Mouse (Mus musculus) liver, embryonic 16.5 days (tissue): ENCODE measurements around the gene Id1. TPM values are rescaled to one million over a fixed set of nuclear protein-coding genes. Genes with fewer than 3 reads are reported as not detected.

Experiments
- ATAC-seq: fragments of 200-750 bp; cut with Nextera tagmentation; 2 replicates; pipeline ENCODE4 v1.8.0; 2017; ENCODE audit warnings: low read depth, mild to moderate bottlenecking, moderate number of reproducible peaks, moderate library complexity
- H3K27ac ChIP-seq: fragments of 300-500 bp; sonication (generic); 2 replicates; pipeline ENCODE4 v1.5.1; 2014; ENCODE audit warnings: mild to moderate bottlenecking, low read length
- H3K27me3 ChIP-seq: fragments of 300-500 bp; sonication (generic); 2 replicates; pipeline ENCODE4 v1.6.1; 2014; ENCODE audit warnings: low read depth, low read length, mixed read lengths; ENCODE audit not compliant: control insufficient read depth, insufficient read depth
- H3K36me3 ChIP-seq: fragments of 300-500 bp; sonication (generic); 2 replicates; pipeline ENCODE4 v1.6.1; 2014; ENCODE audit warnings: mild to moderate bottlenecking; ENCODE audit not compliant: control insufficient read depth, insufficient read depth
- H3K4me1 ChIP-seq: fragments of 300-500 bp; sonication (generic); 2 replicates; pipeline ENCODE4 v1.6.1; 2014; ENCODE audit warnings: low read depth, low read length, mixed read lengths; ENCODE audit not compliant: control insufficient read depth
- H3K4me2 ChIP-seq: fragments of 300-500 bp; sonication (generic); 2 replicates; pipeline ENCODE4 v1.6.1; 2014; ENCODE audit warnings: low read depth, low read length, mixed read lengths
- H3K4me3 ChIP-seq: fragments of 300-500 bp; sonication (generic); 2 replicates; pipeline ENCODE4 v1.5.1; 2014; ENCODE audit warnings: low read depth, mild to moderate bottlenecking, low read length
- H3K9ac ChIP-seq: fragments of 300-500 bp; sonication (generic); 2 replicates; pipeline ENCODE4 v1.6.1; 2014; ENCODE audit warnings: low read depth, low read length
- H3K9me3 ChIP-seq: fragments of 300-500 bp; sonication (generic); replicated peaks from 2 replicates; pipeline ENCODE4 v1.6.1; 2016; ENCODE audit warnings: low read length; ENCODE audit not compliant: control insufficient read depth
- WGBS: fragments of 180-500 bp; shearing (Covaris S2); extraction: QIAGEN DNeasy Blood & Tissue Kit; methylation state at CpG from one replicate; pipeline ENCODE4 v1.1.7; 2014; ENCODE audit not compliant: insufficient replicate concordance; 5-methylcytosine and 5-hydroxymethylcytosine counted together
- polyA plus RNA-seq: library from polyadenylated mRNA; unstranded; fragments of >200 nt; fragmentation: Nextera tagmentation; extraction: Ambion mirVana; gene quantifications from 2 replicates; pipeline ENCODE4 v1.2.1, GENCODE M21; 2015

The Id1 gene
- 18.1 and 18.8 TPM in 2 replicates for polyA plus RNA-seq

DNA sequence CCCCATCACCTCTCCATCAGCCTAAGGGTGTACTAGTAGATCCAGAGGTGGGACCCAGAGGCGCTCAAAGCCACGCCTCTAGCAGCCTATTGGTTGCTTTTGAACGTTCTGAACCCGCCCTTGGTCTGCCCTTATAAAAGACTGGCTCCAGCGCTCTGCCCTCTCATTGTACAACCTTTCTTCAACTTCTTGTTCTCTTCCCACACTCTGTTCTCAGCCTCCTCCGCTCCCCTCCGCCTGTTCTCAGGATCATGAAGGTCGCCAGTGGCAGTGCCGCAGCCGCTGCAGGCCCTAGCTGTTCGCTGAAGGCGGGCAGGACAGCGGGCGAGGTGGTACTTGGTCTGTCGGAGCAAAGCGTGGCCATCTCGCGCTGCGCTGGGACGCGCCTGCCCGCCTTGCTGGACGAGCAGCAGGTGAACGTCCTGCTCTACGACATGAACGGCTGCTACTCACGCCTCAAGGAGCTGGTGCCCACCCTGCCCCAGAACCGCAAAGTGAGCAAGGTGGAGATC is at the start of gene Id1:
Gene Id1, plus strand, starts transcription at position 162 of the 512 bp plus-strand sequence.
- peaks cover 63% of the 10 kb centered on the region for H3K4me1 ChIP-seq
- peak; percentile 73 for ATAC-seq
- peak within 1 kb of the TSS; percentile 83 for H3K27ac ChIP-seq
- H3K9ac ChIP-seq: peak within 1 kb of the TSS; percentile 68
- H3K4me3 ChIP-seq: peak within 1 kb of the TSS; percentile 63
- H3K27me3 ChIP-seq: peaks cover 17% of the 10 kb centered on the region
- WGBS: 0% methylated on average over 28 of the region's 28 CpGs
- H3K4me2 ChIP-seq: peak within 1 kb of the TSS; percentile 98
- H3K9me3 ChIP-seq: no peaks in the 10 kb centered on the region
- H3K36me3 ChIP-seq: no peaks in the 10 kb centered on the region

GRCm38 (mm10) chr2:152686399-152686798 is 49.7 kb upstream of the Id1 start:
- Histone ChIP-seq H3K36me3 (peaks cover 56% of the 10 kb centered on the region), H3K27ac (0 out of 2 replicates have a peak overlapping the region, but pooled peaks have one; percentile 21), H3K27me3 (no peaks in the 10 kb centered on the region), H3K4me1 (peaks cover 3% of the 10 kb centered on the region; the same call in 1 of the 2 replicates), H3K4me2 (peak overlapping the region; percentile 65), H3K9me3 (no peaks in the 10 kb centered on the region), H3K9ac (peak overlapping the region; percentile 33), H3K4me3 (peak overlapping the region; percentile 70)
- 51% methylated on average over 12 of the region's 12 CpGs for WGBS
- ATAC-seq: no peak

- H3K27ac ChIP-seq: peak within 1 kb of the TSS; percentile 51
- peaks cover 52% of the 10 kb centered on the region for H3K36me3 ChIP-seq
- H3K4me3 ChIP-seq: peak within 1 kb of the TSS; percentile 70
- WGBS: 39% methylated on average over 45 of the region's 45 CpGs
- H3K9ac ChIP-seq: peak within 1 kb of the TSS; percentile 53
- peak within 1 kb of the TSS; percentile 65 for H3K4me2 ChIP-seq
- H3K4me1 ChIP-seq: peaks cover 3% of the 10 kb centered on the region; the same call in 1 of the 2 replicates
- peak; percentile 98 for ATAC-seq
- H3K9me3 ChIP-seq: no peaks in the 10 kb centered on the region
- no peaks in the 10 kb centered on the region for H3K27me3 ChIP-seq
Observed at GRCm38 (mm10) chr2:152686806-152687267, 49.2 kb upstream of the Id1 start, which contains the start of gene Mcts2. TSS of gene Mcts2 (plus strand) at chr2:152687035.

- Histone ChIP-seq H3K4me1 (peaks cover 3% of the 10 kb centered on the region), H3K27me3 (no peaks in the 10 kb centered on the region), H3K9ac (no peak overlapping the region), H3K4me3 (no peak overlapping the region), H3K9me3 (no peaks in the 10 kb centered on the region), H3K4me2 (no peak overlapping the region), H3K27ac (no peak overlapping the region), H3K36me3 (peaks cover 21% of the 10 kb centered on the region)
- 70% methylated on average over 7 of the region's 7 CpGs for WGBS
- no peak for ATAC-seq
Observed at GRCm38 (mm10) chr2:152691564-152692217, 44.4 kb upstream of the Id1 start.

GRCm38 (mm10) chr2:152693233-152693632 is 42.8 kb upstream of the Id1 start:
- Histone ChIP-seq H3K27ac (no peak overlapping the region), H3K9ac (no peak overlapping the region), H3K27me3 (no peaks in the 10 kb centered on the region), H3K36me3 (peaks cover 15% of the 10 kb centered on the region; the same call in 1 of the 2 replicates), H3K4me2 (peak overlapping the region; percentile 27; the same call in 1 of the 2 replicates), H3K4me1 (no peaks in the 10 kb centered on the region; the same call in 1 of the 2 replicates), H3K4me3 (no peak overlapping the region), H3K9me3 (no peaks in the 10 kb centered on the region)
- no peak for ATAC-seq
- 12% methylated on average over 9 of the region's 9 CpGs for WGBS

DNA sequence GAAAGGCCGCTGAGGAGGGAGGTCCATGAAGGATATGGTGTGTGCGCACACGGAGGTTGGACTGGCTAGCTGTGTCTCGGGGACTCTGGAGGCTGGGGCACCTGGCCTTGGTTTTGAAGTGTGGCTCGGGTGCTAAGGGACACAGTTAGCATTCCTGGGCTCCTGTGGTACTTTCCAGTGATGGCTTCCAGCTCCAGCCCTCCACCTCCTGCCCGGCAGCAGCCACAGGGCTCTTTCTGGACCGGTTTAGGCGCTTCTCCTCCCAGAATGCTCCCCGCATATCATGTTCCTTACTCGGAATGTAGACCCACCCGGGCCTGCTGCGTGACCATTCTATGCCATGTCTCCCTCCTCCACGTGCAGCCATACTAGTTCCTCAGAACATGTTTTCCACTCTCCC is 42.3 kb upstream of the Id1 start:
- 84% methylated on average over 13 of the region's 13 CpGs for WGBS
- H3K27ac ChIP-seq: no peak overlapping the region
- peaks cover 14% of the 10 kb centered on the region; the same call in 1 of the 2 replicates for H3K36me3 ChIP-seq
- H3K4me2 ChIP-seq: peak overlapping the region; percentile 27; the same call in 1 of the 2 replicates
- no peak overlapping the region for H3K9ac ChIP-seq
- no peaks in the 10 kb centered on the region for H3K9me3 ChIP-seq
- no peak for ATAC-seq
- no peaks in the 10 kb centered on the region for H3K27me3 ChIP-seq
- H3K4me3 ChIP-seq: no peak overlapping the region
- H3K4me1 ChIP-seq: no peaks in the 10 kb centered on the region; the same call in 1 of the 2 replicates

DNA sequence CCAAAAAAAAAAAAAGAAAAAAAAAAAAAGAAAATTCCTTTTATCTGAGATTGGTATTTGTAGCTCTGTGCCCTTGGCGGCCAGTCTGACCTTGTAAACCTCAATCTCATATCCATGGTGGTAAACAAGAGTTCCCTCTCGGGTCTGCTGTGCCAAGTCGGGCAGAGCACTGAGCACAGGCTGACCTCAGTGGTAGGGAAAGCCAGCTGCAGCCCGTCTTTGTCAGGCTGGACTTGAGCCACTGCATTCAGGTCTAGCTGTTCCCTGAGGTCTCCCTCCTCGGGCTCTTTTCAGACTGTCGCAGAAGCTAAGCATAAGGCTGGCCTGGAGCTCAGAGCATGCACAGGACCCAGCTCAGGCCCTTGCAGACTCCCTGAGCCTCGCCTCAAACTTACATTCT is 41.3 kb upstream of the Id1 start:
- H3K36me3 ChIP-seq: peaks cover 7% of the 10 kb centered on the region; the same call in 1 of the 2 replicates
- WGBS: 72% methylated on average over 7 of the region's 7 CpGs
- H3K27ac ChIP-seq: no peak overlapping the region
- no peak overlapping the region for H3K4me2 ChIP-seq
- no peak for ATAC-seq
- H3K4me3 ChIP-seq: no peak overlapping the region
- H3K27me3 ChIP-seq: no peaks in the 10 kb centered on the region
- H3K4me1 ChIP-seq: no peaks in the 10 kb centered on the region; the same call in 1 of the 2 replicates
- no peaks in the 10 kb centered on the region for H3K9me3 ChIP-seq
- no peak overlapping the region for H3K9ac ChIP-seq

DNA sequence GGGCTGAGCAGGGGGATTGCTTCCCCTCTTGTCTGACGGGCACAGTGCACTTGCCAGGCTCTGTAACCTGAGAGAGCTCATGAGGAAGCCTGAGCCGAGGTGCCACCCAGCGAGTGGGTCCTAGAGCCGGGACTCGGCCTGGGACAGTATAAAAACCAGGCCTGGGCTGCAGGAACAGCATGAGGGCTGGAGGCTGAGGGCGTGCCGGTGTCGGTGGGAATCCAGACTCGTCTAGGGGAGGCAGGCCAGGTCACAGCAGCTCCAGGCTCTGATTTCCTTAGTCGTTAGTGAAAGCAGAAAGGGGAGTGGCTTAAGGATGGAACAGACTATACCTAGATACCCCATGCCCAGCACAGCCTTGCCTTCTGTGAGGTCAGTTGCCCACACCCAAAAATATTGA is 40.0 kb upstream of the Id1 start:
- no peaks in the 10 kb centered on the region for H3K27me3 ChIP-seq
- H3K4me2 ChIP-seq: no peak overlapping the region
- no peak for ATAC-seq
- H3K9me3 ChIP-seq: no peaks in the 10 kb centered on the region
- no peak overlapping the region for H3K27ac ChIP-seq
- no peak overlapping the region for H3K4me3 ChIP-seq
- WGBS: 74% methylated on average over 10 of the region's 10 CpGs
- no peaks in the 10 kb centered on the region; the same call in 1 of the 2 replicates for H3K4me1 ChIP-seq
- H3K9ac ChIP-seq: no peak overlapping the region
- peaks cover 17% of the 10 kb centered on the region for H3K36me3 ChIP-seq
